Mouse (Mus musculus): Measurements from ENCODE around the gene Tab3. TPM values are rescaled to one million over a fixed set of nuclear protein-coding genes. Genes with fewer than 3 reads are reported as not detected.

The Tab3 gene
- total RNA-seq (2017), result 10.2 and 12.7 TPM in 2 replicates

- peak; percentile 98 for ATAC-seq (replicated peaks; ENCODE audit: low read depth, poor library complexity, severe bottlenecking)
Measured at GRCm38 (mm10) chrX:85573532-85574181, at the start of gene Tab3. Gene Tab3 (plus strand): TSS chrX:85574022.

GRCm38 (mm10) chrX:85525545-85525944 lies 48.3 kb upstream of the Tab3 start:
- no peak for ATAC-seq (replicated peaks; ENCODE audit: low read depth, poor library complexity, severe bottlenecking)

- ATAC-seq (replicated peaks; ENCODE audit: low read depth, poor library complexity, severe bottlenecking), result no peak
Measured at GRCm38 (mm10) chrX:85526263-85527019, 47.4 kb upstream of the Tab3 start.

GRCm38 (mm10) chrX:85558931-85559330 lies 14.9 kb upstream of the Tab3 start:
- no peak for ATAC-seq (replicated peaks; ENCODE audit: low read depth, poor library complexity, severe bottlenecking)

- ATAC-seq (replicated peaks; ENCODE audit: low read depth, poor library complexity, severe bottlenecking), result 0 out of 2 replicates have a peak, but pooled peaks have one; percentile 29
Measured at GRCm38 (mm10) chrX:85566256-85566655, 7.6 kb upstream of the Tab3 start.

GRCm38 (mm10) chrX:85574182-85574541 lies 340 bp downstream of the Tab3 start:
- ATAC-seq (replicated peaks; ENCODE audit: low read depth, poor library complexity, severe bottlenecking), result peak; percentile 22; the same call in 1 of the 2 replicates

- ATAC-seq (replicated peaks; ENCODE audit: low read depth, poor library complexity, severe bottlenecking), result no peak
Measured at GRCm38 (mm10) chrX:85576310-85576709, 2.5 kb downstream of the Tab3 start.

GRCm38 (mm10) chrX:85580768-85581167 lies 6.9 kb downstream of the Tab3 start:
- ATAC-seq (replicated peaks; ENCODE audit: low read depth, poor library complexity, severe bottlenecking), result no peak

- ATAC-seq (replicated peaks; ENCODE audit: low read depth, poor library complexity, severe bottlenecking), result no peak
Measured at GRCm38 (mm10) chrX:85582517-85582916, 8.7 kb downstream of the Tab3 start.

- ATAC-seq (replicated peaks; ENCODE audit: low read depth, poor library complexity, severe bottlenecking), result peak; percentile 68; the same call in 1 of the 2 replicates
Measured at GRCm38 (mm10) chrX:85585575-85585974, 11.8 kb downstream of the Tab3 start.

GRCm38 (mm10) chrX:85614701-85615100 lies 40.9 kb downstream of the Tab3 start:
- peak; percentile 25; the same call in 1 of the 2 replicates for ATAC-seq (replicated peaks; ENCODE audit: low read depth, poor library complexity, severe bottlenecking)

GRCm38 (mm10) chrX:85646204-85646777 lies 72.5 kb downstream of the Tab3 start:
- ATAC-seq (replicated peaks; ENCODE audit: low read depth, poor library complexity, severe bottlenecking), result peak; percentile 68

- ATAC-seq (replicated peaks; ENCODE audit: low read depth, poor library complexity, severe bottlenecking), result peak; percentile 78
Measured at GRCm38 (mm10) chrX:85676808-85677207, 103.0 kb downstream of the Tab3 start.

- ATAC-seq (replicated peaks; ENCODE audit: low read depth, poor library complexity, severe bottlenecking), result no peak
Measured at GRCm38 (mm10) chrX:85682125-85682524, 108.3 kb downstream of the Tab3 start.

- ATAC-seq (replicated peaks; ENCODE audit: low read depth, poor library complexity, severe bottlenecking), result no peak
Measured at GRCm38 (mm10) chrX:85683723-85684122, 109.9 kb downstream of the Tab3 start.

Other genes starting within 250 kb of the Tab3 start
- gene Gk, start 202.8 kb downstream of the Tab3 start, total RNA-seq (2017), result 15.6 and 15.7 TPM in 2 replicates